Mouse (Mus musculus): ENCODE measurements around the gene Ric8b.

Gene Ric8b

GRCm38 (mm10) chr10:84916810-84917730 is at the start of gene Ric8b:
Gene Ric8b (plus strand): TSS chr10:84917616.
- in situ Hi-C loops (cut with MboI; ENCODE audit: unreplicated experiment in 2 of 2), result loop anchor here in 1 of 2 experiments (10.0 kb wide), 1 partner anchor 188 kb away; the partner anchor contains the start of genes Fhl4 and Tmem263

GRCm38 (mm10) chr10:84871285-84871684 is 46.1 kb upstream of the Ric8b start:
- in situ Hi-C loops (cut with MboI; ENCODE audit: unreplicated experiment in 2 of 2), result no loop called here

DNA sequence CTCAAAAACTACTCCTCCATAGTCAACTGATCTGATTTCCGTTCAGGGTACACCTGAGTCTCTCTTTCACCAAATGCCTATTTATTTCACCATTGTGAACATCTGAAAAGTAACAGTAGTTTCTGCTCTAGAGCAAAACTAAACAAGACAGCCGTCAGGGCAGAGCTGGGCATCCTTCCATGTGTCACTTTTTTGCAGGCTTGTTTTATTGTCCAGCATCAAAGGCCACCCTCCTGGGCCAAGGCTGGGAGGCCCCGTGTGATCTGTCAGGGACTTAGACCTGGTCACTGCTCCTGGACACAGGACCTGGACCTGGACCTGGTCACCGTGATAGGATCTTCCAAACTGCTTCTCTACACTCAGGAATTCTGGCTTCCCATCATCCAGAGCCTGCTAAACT is 45.5 kb upstream of the Ric8b start:
- in situ Hi-C loops (cut with MboI; ENCODE audit: unreplicated experiment in 2 of 2), result no loop called here

GRCm38 (mm10) chr10:84879823-84880571 is 37.4 kb upstream of the Ric8b start:
- in situ Hi-C loops (cut with MboI; ENCODE audit: unreplicated experiment in 2 of 2), result loop anchor here in 1 of 2 experiments (5.0 kb wide), 1 partner anchor 33 kb away; no protein-coding TSS in a partner anchor

- in situ Hi-C loops (cut with MboI; ENCODE audit: unreplicated experiment in 2 of 2), result loop anchor here in 1 of 2 experiments (5.0 kb wide), 1 partner anchor 35 kb away; no protein-coding TSS in a partner anchor
Observed at GRCm38 (mm10) chr10:84882528-84882927, 34.9 kb upstream of the Ric8b start.

GRCm38 (mm10) chr10:84885341-84885884 is 32.0 kb upstream of the Ric8b start:
- in situ Hi-C loops (cut with MboI; ENCODE audit: unreplicated experiment in 2 of 2), result no loop called here

DNA sequence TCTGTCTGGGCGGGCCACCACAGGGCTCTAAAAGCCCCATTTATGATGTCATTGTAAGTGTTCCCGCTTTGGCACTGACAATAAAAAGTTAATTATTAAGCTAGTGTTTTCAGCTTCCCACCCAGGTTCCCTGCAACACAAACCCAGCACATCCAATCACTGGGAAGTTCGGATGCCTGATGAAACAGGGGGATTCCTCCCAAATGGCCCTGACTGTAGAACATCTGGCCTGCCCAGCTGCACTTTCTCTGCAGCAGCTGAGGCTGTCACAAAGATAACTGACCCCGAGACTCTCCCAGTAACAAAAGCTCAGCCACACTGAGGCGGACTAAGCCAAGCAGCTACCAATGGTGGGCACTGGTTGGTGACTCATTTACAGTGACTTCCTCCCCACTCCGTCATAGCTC is 31.2 kb upstream of the Ric8b start:
- in situ Hi-C loops (cut with MboI; ENCODE audit: unreplicated experiment in 2 of 2), result no loop called here

- in situ Hi-C loops (cut with MboI; ENCODE audit: unreplicated experiment in 2 of 2), result no loop called here
Observed at GRCm38 (mm10) chr10:84886785-84887184, 30.6 kb upstream of the Ric8b start.

DNA sequence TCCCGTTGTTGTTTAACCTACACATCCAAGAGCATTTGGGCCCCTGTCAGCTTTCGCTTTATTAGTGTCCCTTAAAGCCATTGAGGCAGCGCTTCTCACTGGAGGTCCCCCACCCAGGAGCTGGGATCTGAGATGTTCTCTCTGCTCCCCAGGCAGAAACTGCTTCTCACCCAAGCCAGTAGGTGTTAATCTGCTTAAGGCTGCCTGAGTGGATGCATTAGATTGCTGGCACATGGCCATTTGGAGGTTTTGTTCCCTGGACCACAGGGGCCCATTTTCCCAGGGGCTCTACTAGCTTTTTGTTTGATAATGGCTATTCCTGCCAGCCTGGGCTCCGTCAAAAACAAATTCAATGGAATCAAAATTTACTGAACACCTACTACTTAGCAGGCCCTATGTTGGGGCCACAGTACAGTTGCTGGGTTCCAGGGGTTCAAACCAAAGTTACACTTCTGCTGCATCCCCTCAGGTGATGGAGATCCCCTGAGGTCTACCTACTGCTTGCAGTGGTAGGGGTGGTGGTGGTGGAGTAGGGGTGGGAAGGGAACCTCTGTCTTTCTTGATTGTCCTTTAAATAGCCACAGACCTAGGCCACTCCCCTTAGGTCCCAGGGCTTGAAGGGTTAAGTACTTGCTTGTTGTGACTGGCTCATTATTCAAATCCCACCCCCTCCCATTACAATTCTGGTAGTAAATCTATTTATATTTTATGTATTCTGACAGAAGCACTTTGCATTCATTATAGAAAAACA is 28.1 kb upstream of the Ric8b start:
- in situ Hi-C loops (cut with MboI; ENCODE audit: unreplicated experiment in 2 of 2), result no loop called here

DNA sequence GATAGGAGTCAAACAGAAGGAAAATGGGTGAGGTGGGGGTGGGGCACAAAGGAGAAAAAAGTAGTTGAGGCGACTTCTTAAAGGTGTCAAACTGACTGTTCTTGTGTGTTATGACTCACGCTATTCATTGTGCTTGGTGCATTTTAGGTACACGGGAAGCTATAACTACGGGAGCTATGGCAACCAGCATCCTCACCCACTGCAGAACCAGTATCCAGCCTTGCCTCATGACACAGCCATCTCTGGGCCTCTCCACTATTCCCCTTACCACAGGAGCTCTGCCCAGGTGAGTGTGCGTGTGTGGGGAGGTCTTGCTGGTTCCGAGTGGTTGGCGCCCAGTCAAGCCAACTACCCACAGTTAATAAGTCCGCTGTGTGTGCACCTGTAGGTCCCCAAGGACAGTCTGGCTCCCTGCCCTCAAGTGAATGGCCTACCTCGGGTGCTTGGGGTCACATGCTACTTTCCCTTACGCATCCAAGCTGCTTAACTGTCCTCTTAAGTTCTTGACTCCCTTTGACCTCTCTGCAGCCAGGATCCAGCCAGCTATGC is 21.5 kb upstream of the Ric8b start:
- in situ Hi-C loops (cut with MboI; ENCODE audit: unreplicated experiment in 2 of 2), result no loop called here

GRCm38 (mm10) chr10:84896941-84897930 is 20.2 kb upstream of the Ric8b start:
- in situ Hi-C loops (cut with MboI; ENCODE audit: unreplicated experiment in 2 of 2), result no loop called here

DNA sequence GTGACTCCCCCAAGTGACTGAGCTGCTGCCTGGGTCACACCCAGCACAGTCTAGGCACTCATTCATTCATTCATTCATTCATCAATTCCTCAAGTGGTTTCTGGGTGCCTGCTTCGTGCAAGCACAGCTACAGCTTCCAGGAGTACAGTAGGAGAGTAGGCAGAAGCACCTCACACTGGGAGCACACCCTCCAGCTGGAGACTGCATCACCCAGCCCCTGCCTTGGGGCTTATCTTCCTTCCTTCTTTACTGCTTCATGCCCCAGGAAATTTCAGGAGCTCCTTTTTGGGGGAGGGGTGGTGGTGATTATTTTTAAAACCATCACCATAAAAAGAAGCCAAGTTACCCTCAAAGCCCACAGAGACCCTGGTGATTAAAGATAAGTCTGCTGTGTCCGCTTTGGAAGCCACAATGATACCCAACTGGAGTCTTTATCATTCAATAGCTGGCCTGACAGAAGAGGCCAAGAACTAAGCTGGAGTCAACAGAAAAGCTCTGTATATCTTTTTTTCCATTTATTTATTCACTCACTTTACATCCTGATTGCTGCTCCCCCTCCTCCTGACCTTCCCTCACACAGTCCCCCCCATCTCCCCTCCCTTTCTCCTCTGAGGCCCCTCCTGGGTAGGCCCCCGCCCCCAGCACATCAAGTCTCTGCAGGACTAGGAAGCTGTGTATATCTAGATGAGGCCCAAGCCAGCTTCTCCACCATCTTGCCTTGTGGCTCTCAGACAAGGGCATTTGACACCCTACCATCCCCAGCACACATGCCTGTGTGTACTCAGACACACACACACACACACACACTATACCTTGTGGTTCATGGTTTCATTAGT is 19.1 kb upstream of the Ric8b start:
- in situ Hi-C loops (cut with MboI; ENCODE audit: unreplicated experiment in 2 of 2), result no loop called here

- in situ Hi-C loops (cut with MboI; ENCODE audit: unreplicated experiment in 2 of 2), result no loop called here
Observed at GRCm38 (mm10) chr10:84901676-84902075, 15.7 kb upstream of the Ric8b start.

DNA sequence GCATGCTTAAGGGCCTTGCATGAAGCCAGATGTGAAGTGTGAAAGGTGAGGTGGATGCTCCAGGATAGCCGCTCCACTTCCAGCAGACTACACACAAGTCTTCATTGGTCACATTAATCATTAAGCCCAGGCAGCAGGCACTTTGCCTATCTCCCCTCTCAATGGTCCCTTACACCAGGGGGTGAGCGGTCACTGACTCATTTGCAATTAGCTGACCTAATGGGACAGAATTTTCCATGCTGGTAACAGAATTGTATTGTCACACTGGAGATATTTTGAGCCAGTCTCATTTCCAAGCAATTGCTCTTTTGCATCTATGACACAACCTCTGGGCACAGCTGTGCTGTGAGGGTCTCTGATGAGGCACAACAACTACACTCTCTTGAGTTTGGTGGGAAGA is 15.2 kb upstream of the Ric8b start:
- in situ Hi-C loops (cut with MboI; ENCODE audit: unreplicated experiment in 2 of 2), result no loop called here

- in situ Hi-C loops (cut with MboI; ENCODE audit: unreplicated experiment in 2 of 2), result no loop called here
Observed at GRCm38 (mm10) chr10:84903307-84903706, 14.1 kb upstream of the Ric8b start.

GRCm38 (mm10) chr10:84903742-84904141 is 13.7 kb upstream of the Ric8b start:
- in situ Hi-C loops (cut with MboI; ENCODE audit: unreplicated experiment in 2 of 2), result no loop called here

DNA sequence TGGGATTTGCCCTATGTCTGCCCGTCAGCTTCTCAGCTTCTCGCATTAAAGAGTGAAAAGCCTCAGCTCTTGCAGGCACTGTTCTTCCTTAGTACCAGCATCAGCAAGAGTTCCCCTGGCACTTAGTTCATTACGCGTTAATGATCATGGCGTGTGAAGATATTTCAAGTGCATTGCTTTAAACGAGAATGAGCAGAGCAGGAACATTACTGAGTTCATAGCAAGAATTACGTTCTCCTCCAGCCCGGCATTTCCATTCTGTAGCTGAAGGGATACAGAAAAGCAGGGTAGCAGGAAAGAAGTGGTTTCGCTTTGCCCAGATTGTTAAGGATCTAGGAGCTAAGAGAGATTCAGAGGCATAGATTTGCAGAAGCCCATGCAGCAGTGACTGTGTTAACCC is 10.5 kb upstream of the Ric8b start:
- in situ Hi-C loops (cut with MboI; ENCODE audit: unreplicated experiment in 2 of 2), result no loop called here

GRCm38 (mm10) chr10:84908006-84908405 is 9.4 kb upstream of the Ric8b start:
- in situ Hi-C loops (cut with MboI; ENCODE audit: unreplicated experiment in 2 of 2), result no loop called here

Measured in v-Abl transformed pro-B cells (cell line).